ENCODE assay signal across 8 mouse cellular contexts in the genomic region with DNA sequence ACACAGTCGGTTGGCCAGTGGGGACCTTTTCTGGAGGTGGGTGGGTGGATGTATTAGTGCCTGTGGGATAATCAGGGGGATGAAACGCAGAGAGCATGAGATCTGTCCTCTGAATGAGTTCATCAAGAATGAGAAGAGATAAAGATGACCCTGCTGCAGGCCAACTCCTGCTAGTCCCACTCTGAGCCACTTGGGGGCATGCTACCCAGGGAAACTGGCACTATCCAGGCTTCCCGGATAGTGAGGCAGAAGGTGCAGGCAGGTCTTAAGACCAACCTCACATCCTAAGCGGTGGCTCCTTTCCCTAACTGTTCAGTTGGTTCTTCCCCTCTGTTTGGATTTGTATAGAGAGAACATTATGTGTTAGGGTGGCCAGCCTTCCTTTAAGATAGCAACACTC.
DNase-seq lines count a peak whose midpoint lies in the region; ATAC-seq lines count a peak whose summit lies in the region.

No protein-coding gene starts in this region.

- intact Hi-C loops in gastrocnemius, postnatal 14 days (cut with DNase I; ENCODE audit: low total_unique reads) = loop anchor here (5.0 kb wide), 1 partner anchor 268 kb away; no protein-coding TSS in a partner anchor

- peak; percentile 42; the same call in 1 of the 2 replicates for ATAC-seq in megakaryocyte progenitor cell, adult 5-6 weeks (replicated peaks; ENCODE audit: poor library complexity)
- no peak for ATAC-seq in inflammation-experienced regulatory T-cells, adult 6 months

- peak; percentile 38 for DNase-seq in gastrocnemius, postnatal 14 days
- DNase-seq in gastrocnemius, adult 18-20 months (ENCODE audit: low spot score) = no peak
- DNase-seq in 3T3-L1 (ENCODE audit: low read depth, low spot score) = peak; percentile 22
- DNase-seq in adrenal gland, postnatal 25 days = peak; percentile 66
- DNase-seq in kidney, postnatal 4 days = peak; percentile 45 to 51
- no peak for DNase-seq in spleen, adult 18-20 months

Comparison
In these comparisons a context has a peak if more than half of its experiments do, and no peak if none do; other contexts are left out.
1. DNase-seq: peak in gastrocnemius, postnatal 14 days (single experiment), 3T3-L1 (single experiment), adrenal gland, postnatal 25 days (single experiment) and kidney, postnatal 4 days (2 of 2); none in gastrocnemius, adult 18-20 months (single experiment) and spleen, adult 18-20 months (0 of 2).